Mouse (Mus musculus) adrenal gland, adult 8-10 months (tissue): Measurements from ENCODE around the gene Smoc1. TPM values are rescaled to one million over a fixed set of nuclear protein-coding genes. Genes with fewer than 3 reads are reported as not detected.

Source experiments
- DNase-seq: peaks from one replicate; pipeline ENCODE4 v3.0.0; 2022
- total RNA-seq, 4 experiments: library from RNA; stranded (reverse); gene quantifications; 2 replicates each; pipeline ENCODE4 v1.2.4; 2022

Smoc1 gene
- total RNA-seq, 4 experiments from 2014 or later, result 130 to 186 (median 164) TPM

- DNase-seq, result no peak
These were observed 1.6 kb upstream of the Smoc1 start for GRCm38 (mm10) chr12:81024993-81025392.

- DNase-seq, result no peak
These were observed 661 bp downstream of the Smoc1 start for GRCm38 (mm10) chr12:81026995-81027942.

- DNase-seq, result no peak
These were observed 1.8 kb downstream of the Smoc1 start for GRCm38 (mm10) chr12:81028291-81028920.

- no peak for DNase-seq
These were observed 3.1 kb downstream of the Smoc1 start for GRCm38 (mm10) chr12:81029731-81030130.

GRCm38 (mm10) chr12:81031579-81031978 lies 5.0 kb downstream of the Smoc1 start:
- DNase-seq, result no peak

GRCm38 (mm10) chr12:81033389-81034041 lies 6.9 kb downstream of the Smoc1 start:
- no peak for DNase-seq

- DNase-seq, result no peak
These were observed 7.4 kb downstream of the Smoc1 start for GRCm38 (mm10) chr12:81034042-81034417.

GRCm38 (mm10) chr12:81035850-81036249 lies 9.2 kb downstream of the Smoc1 start:
- DNase-seq, result no peak

GRCm38 (mm10) chr12:81043616-81044015 lies 17.0 kb downstream of the Smoc1 start:
- DNase-seq, result no peak

GRCm38 (mm10) chr12:81046926-81047325 lies 20.3 kb downstream of the Smoc1 start:
- no peak for DNase-seq

GRCm38 (mm10) chr12:81049661-81050060 lies 23.1 kb downstream of the Smoc1 start:
- no peak for DNase-seq

GRCm38 (mm10) chr12:81055000-81055705 lies 28.5 kb downstream of the Smoc1 start:
- peak; percentile 50 for DNase-seq

- DNase-seq, result no peak
These were observed 29.2 kb downstream of the Smoc1 start for GRCm38 (mm10) chr12:81055811-81056210.

- no peak for DNase-seq
These were observed 31.0 kb downstream of the Smoc1 start for GRCm38 (mm10) chr12:81057619-81058018.

GRCm38 (mm10) chr12:81058561-81058960 lies 32.0 kb downstream of the Smoc1 start:
- DNase-seq, result no peak

- no peak for DNase-seq
These were observed 35.3 kb downstream of the Smoc1 start for GRCm38 (mm10) chr12:81061831-81062361.

GRCm38 (mm10) chr12:81063336-81063955 lies 36.8 kb downstream of the Smoc1 start:
- no peak for DNase-seq

- no peak for DNase-seq
These were observed 47.5 kb downstream of the Smoc1 start for GRCm38 (mm10) chr12:81074139-81074538.

GRCm38 (mm10) chr12:81074941-81075340 lies 48.3 kb downstream of the Smoc1 start:
- no peak for DNase-seq

- no peak for DNase-seq
These were observed 51.5 kb downstream of the Smoc1 start for GRCm38 (mm10) chr12:81077953-81078646.

- DNase-seq, result no peak
These were observed 53.7 kb downstream of the Smoc1 start for GRCm38 (mm10) chr12:81080345-81080744.
